Mouse (Mus musculus): ENCODE measurements around the gene Mad1l1.
"Not testable (repeated sequence)": the region's sequence is repeated elsewhere in the genome, so short reads cannot be mapped to it uniquely, and the experiment has no call there.

Gene Mad1l1

DNA sequence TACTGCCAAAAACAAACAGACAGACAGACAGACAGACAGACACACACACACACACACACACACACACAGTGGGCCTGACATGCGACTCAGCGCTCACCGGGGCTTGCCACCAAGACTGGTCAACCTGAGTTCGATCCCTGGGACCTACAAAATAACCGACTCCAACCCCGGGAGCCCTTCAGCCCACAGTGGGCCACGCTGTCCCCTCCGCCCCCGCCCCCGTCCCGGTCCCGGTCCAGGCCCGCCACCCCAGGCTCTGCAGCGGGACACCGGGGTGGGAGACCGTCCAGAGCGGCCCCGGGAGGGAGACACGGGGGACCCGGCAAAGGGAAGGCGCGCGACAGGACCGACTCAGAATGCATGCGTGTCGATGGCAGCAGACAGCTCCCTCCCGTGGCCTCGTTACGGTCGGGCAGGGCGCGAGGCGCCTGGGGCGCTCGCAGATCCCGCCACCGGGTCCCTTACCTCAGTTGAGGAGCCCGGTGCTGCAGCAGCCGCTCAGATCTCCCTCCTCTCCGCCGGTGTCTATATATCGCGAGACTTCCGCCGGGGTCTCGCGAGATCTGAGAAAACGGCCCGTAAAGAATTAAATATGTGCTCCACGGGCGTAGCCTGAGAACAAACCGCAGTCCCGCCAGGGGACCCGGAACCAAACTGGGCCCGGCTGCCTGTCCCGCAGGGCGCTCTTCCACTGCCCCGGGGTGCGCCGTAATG is at the start of gene Mad1l1, which contains the start of gene Nudt1:
Gene Mad1l1 (minus strand): TSS at position 511 of the 714 bp plus-strand sequence.
Gene Nudt1 (plus strand): TSS at position 615 of the 714 bp plus-strand sequence.
- peak; percentile 98 for DNase-seq (ENCODE audit: low spot score)

DNA sequence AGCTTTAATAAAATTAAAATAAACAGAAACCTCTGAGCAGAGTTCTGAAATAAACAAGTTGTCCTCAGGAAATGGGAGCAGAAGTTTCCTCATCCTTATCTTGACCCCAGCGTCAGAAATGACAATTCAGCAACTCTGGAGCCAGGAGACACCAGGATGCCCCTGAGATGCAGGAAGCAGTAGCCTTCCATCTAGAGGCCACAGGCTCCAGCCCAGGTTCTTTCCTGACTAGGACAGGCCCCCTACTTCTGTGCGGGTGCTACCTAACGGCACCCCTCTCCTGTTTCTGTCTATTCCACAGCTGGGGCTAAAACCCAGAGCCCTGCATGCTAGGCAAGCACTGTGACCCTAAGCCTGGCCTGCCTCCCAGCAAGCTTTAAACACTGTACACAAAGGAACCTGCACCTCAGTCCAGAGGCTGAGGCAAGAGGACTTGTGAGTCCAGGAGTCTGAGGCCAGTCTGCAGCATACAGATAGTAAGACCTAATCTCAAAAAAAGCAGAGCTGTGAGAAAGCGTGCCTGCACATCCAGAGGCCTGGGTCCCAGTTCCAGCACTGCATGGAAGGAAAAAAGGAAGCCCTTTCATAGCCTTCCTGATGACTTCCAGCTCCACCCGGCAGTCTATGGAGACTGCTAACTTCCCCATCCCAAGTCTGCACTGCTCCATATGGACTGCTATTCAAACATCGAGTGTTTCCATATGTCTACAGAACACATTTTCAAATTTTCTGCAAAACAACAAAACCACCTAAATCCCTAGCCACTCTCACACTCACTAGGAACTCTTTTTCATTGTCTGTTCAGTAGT is 49.3 kb upstream of the Mad1l1 start:
- no peak for DNase-seq (ENCODE audit: low spot score)

DNA sequence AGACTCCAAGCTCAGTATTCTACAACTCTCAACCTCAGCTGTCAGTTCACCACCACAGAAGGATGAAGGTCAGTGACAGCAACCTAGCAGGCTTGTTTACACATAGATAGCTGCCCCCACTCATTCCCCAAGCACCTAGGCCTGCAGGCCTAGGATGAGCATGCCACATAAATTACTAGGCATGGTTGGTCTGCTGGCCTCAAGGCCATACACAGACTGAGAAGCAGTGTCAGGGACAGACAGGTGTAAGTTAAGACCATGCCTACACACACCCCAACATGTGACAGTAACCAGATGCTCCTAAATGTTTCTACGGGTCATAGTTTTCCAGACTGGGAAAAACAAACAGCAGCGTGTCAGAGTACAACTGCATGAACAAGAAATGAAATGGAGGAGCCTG is 48.1 kb upstream of the Mad1l1 start:
- DNase-seq (ENCODE audit: low spot score), result no peak

DNA sequence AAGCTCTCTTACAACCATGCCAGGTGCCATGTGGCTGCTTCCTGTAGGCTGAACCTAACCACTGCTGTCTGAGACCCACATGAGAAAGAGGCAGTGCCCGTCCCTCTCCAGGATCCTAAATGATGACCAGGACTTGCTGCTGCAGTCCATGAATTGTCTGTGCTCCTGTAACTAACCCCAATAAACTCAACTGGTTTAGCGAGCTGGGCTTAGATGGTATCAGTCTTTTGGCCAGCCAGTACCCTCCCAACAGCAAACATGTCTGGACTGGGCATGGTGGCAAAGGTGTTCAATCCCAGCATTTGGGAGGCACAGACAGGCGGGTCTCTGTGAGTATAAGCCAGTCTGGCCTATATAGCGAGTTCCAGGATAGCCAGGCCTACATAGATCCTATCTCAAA is 47.6 kb upstream of the Mad1l1 start:
- DNase-seq (ENCODE audit: low spot score), result no peak

DNA sequence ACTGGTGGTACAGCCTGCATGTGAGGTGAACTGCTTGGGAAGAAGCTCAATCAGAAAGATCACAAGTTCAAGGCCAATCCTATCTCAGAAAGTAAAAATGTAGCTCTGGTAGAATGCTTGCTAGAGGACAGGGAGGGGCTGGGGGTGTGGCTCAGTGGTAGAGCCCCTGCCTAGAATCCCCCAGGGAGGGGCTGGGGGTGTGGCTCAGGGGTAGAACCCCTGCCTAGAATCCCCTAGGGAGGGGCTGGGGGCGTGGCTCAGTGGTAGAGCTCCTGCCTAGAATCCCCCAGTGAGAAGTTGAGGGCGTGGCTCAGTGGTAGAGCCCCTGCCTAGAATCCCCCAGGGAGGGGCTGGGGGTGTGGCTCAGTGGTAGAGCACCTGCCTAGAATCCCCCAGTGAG is 46.8 kb upstream of the Mad1l1 start:
- not testable (repeated sequence) for DNase-seq (ENCODE audit: low spot score)

DNA sequence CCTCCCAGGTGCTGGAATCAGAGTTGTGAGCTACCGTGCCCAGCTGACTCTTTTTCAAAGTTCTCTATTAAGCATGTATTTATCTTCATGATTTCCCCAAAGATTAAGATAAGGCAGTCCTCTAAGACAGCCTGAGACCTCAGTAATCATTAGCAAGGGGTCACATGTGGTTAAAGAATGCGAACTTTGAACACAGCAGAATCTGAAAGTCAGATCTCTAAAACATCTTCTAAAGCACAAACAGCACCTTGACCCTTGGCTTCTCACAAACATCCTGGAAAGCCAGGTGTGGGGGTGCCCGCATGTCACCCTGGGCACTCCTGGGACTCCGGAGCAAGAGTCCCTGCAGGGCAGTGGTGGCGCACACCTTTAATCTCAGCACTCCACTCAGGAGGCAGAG is 43.1 kb upstream of the Mad1l1 start:
- DNase-seq (ENCODE audit: low spot score), result no peak

DNA sequence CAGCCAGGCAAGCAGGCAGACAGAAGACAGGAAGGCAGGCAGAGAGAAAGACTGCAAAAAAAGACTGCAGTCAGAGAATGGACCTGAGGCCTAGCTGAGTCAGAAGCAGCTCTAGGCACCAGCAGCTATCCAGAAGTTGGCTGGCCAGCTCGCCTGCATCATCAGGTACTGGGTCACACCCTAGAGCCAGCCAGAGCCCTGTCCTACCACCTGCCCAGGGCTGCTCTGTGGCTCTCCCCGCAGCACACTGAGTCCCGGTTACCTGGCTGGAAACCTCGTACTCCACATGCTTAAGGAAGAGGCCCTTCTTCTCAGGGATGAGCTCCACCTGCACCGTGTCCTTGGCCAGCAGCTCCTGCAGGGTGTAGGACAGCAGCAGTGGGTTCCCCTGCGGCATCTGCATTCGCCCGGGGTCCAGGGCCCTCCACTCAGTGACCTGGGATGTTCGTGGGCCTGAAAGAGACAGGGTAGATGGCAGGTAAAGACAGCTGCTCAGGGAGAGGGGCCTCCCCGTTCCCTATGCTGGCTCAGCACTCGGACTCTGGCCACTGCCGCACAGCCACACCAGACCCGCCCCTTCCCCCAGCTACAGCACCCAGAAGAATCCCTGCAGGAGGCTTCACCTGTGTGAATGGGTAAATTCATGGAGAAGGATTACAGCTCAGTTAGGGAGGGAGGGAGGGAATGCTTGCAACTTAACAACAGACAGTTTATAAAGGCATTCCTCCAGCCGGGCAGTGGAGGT is 38.8 kb upstream of the Mad1l1 start:
- DNase-seq (ENCODE audit: low spot score), result no peak

DNA sequence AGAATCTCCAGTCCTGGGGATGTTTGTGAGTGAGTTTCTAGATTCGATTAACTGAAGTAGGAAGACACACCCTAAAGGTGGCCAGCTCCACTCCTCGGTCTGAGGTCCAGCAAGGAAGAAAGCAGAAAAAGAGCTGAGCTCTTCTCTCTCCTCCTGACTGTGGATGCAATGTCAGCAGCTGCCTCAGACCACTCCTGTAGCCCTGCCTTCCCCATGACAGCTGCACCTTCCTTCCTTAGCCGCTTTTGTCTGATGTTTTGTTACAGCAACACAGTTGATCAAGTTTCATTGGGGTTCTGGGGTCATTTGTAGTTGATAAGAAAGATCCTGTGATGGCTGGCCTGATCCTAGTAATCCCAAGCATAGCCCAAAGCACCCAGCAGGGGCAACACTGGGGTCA is 36.1 kb upstream of the Mad1l1 start:
- DNase-seq (ENCODE audit: low spot score), result no peak

DNA sequence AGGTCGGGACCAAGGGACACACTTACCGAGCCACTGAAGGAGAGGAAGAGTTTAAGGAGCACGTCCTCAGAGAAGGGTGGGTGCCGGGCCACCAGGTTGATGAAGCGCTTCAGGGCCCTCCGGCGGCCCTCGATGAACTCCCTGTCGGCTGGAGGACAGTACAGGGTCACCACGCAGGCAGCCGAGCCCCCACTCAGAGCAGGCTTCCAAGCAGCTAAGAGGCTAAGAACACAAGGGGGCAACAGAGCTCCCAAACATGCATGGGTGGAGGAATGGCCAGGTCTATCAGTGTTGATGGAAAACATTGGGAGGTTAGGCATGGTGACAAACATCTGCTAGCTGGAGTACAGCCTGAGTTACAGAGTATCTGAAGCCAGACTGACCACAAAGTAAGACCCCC is 34.6 kb upstream of the Mad1l1 start:
- no peak for DNase-seq (ENCODE audit: low spot score)

DNA sequence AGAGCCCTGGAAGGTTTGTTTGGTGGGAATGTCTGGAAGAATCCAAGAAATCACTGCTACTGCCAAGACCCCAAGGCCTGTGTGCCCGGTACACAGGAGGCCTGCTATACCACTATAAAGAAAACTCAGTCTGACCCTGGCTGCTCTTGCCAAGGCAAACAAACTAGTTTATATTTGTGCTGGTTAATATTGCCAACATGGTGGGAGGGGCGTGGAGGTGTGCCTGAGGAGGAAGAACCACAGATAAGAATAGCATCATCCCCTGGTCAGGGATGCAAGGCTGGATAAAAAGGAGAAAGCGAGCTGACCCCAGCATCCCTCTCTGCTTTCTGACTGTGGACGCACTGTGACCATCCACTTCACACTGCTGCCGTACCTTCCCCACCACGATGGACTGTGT is 31.0 kb upstream of the Mad1l1 start:
- DNase-seq (ENCODE audit: low spot score), result no peak

DNA sequence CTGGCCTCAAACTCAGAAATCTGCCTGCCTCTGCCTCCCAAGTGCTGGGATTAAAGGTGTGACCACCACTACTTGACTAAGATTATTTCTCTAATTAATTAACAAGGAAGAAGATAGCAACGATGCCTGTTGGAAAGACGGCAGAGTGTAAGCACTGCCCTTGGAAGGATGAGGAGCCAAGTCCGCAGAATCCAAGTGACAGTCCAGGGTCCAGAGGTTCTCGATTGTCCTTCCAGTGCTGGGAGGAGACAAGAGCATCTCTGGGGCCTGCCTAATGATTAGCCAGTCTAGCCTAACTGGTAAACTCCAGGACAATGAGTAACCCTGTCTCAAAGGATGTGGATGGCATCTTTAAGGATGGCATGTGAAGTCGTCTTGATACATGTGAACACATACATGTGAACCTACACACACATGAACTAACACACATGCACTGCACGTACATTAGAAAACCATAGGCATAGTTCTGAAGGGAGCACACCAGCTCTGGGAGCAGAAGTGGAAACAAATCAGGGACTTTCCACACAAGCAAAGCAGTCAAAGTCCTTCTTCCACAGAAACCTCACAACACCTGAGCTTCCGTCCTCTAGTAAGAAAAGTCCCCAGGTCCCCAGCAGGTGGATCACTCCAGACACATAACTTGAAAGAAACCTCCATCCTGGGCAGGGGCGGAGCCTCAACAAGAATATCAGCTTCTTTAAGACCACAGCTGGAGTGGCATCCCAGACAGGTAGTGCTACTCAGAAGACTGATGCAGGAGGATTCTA is 29.6 kb upstream of the Mad1l1 start:
- DNase-seq (ENCODE audit: low spot score), result no peak

DNA sequence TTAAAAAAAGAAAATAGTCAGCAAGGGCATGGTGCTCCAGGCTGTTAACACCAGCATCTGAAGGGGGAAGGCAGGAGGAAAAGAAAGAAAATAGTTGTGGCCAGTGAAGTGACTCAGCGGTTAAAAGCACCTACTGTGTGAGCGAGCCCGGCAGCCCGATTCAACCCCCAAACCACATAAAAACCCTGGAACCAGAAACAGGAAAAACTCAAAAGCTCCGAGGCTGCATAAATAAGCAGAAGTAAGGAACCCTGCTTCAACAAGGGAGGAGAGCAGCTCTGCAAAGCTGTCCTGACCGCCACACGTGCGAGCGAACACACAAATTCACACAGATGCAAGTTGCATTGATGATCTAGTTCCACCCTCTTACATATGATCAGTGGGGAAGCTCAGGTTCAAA is 28.5 kb upstream of the Mad1l1 start:
- DNase-seq (ENCODE audit: low spot score), result no peak

DNA sequence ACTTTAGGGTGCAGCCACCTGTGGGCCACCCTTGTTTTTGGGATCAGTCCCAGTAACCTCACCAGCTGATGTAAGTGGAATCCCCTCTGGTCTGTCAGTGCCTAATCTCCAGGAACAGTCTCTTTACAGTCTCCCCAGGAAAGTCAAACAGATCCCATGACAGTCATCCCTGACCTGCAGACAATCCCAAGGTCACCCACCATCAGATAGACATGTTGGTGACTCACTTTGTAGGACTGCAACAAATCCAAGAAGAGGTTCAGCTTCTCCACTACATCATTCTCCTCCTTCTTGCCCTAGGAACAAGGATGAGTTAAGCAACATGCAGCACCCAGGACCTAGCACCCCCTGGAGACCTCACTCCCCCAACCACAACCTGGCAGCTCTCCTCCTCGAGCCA is 24.7 kb upstream of the Mad1l1 start:
- no peak for DNase-seq (ENCODE audit: low spot score)

DNA sequence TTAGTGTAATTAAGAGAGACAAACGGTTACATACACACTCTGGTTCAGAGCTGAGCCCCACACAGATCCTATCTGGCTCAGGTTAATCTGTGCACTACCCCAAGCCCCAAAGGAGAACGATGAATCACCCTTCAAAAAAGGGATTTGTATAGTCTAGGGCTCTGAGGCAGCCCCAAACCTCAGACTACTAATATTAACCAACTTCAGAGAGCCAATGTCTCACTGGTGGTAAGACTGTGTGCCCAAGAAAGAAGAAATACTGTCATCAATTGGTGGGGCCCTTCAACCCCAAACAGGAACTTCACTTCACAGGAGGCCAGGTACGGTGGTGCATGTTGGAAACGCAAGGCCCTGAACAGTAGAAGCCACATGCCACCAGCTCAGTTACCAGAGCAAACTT is 23.9 kb upstream of the Mad1l1 start:
- DNase-seq (ENCODE audit: low spot score), result no peak

DNA sequence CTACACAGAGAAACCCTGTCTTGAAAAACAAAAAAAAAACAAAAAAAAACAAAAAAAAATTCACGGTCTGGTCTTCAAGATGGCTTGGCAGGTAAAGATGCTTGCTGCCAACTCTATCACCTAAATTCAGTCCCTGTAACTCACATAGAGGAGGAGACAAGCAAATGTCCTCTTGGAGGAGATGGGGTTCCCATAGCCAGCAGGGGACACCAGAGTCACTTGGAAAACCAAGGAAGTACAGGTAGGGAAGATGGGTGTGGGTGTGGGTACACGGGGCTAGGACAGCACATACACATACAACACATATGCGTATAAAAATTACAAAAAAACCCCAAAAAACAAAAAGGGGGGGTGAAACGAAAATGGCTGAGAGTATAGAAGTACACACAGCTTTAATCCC is 21.5 kb upstream of the Mad1l1 start:
- DNase-seq (ENCODE audit: low spot score), result no peak

DNA sequence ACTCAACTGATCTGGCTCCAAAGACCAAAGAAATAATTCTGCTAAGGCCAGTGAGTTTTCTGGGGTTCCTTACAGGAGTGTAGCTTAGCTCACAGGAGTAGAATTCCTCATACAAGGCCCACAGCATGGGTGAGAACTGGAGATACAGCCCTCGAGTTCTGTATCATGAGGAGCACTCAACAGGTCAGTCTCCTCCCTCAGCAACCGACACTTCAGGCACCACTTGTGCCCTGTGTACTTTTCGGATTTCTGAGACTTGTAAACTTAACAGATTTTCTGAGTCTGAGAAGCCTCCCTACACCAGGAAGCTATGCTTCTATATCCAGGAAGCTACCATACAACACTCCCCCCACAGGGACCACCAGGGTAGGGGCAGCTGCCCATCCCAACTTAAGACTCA is 18.5 kb upstream of the Mad1l1 start:
- no peak for DNase-seq (ENCODE audit: low spot score)

DNA sequence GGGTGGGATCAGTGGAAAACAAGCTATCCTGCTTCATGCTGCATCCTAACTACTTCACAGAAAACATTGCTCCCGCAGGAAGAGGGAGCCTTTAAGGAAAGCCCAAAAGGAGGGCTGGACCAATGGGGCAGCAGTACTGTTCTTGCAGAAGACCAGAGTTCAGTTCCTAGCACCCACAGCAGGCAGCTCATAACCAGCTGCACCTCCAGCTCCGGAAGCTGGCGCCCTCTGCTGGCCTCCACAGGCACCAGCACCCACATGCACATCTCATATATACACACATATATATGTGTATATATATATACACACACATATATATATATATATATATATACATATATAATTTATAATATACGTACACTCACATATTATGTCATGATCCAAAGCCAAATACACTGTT is 17.4 kb upstream of the Mad1l1 start:
- no peak for DNase-seq (ENCODE audit: low spot score)

DNA sequence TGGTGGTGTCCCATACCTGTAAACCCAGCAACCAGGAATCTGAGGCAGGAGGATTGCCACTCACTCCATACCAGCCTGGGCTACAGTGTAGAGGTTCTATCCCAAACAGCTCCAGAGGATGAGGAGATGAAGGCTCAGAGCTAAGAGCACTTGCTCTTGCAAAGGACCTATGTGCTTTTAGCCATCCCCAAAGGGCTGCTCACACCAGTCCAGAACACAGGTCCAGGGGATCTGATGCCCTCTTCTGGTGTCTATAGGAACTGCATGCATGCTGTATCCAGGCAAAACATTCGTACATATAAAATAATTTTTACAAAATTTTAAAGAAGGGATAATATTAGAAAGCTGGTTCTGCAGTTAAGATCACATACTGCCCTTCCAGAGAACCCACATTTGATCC is 15.3 kb upstream of the Mad1l1 start:
- DNase-seq (ENCODE audit: low spot score), result peak; percentile 62

DNA sequence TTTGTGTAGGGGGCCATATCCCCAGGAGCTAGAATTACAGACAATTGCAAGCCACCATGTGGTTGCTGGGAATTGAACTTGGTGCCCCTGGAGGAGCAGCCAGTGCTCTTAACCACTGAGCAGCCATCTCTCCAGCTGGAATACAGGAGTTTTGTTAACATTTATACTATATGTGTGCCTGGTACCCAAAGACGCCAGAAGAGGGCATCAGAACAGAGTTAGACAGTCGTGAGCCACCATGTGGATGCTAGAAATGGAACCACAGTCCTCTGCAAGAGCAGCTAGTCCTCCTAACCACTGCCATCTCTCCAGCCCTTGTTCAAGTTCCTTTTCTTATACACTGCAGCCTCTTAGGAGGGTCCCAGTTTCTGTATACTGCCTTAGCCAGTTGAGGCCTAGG is 12.3 kb upstream of the Mad1l1 start:
- DNase-seq (ENCODE audit: low spot score), result peak; percentile 60

DNA sequence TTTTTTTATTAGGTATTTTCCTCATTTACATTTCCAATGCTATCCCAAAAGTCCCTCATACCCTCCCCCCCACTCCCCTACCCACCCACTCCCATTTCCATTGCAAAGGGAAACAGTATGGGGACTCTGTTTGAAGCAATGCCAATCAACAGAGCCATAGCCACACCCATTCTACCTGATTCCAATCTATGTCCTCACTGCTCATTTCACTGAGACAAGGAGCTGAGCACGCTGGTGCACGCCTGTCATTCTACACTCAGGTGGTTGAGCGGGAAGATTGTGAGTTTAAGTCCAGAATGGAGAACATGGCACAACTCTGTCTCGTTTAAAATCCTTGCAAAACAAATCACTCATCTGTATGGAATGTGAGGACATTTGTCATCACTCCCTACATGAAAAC is 11.2 kb upstream of the Mad1l1 start:
- no peak for DNase-seq (ENCODE audit: low spot score)

DNA sequence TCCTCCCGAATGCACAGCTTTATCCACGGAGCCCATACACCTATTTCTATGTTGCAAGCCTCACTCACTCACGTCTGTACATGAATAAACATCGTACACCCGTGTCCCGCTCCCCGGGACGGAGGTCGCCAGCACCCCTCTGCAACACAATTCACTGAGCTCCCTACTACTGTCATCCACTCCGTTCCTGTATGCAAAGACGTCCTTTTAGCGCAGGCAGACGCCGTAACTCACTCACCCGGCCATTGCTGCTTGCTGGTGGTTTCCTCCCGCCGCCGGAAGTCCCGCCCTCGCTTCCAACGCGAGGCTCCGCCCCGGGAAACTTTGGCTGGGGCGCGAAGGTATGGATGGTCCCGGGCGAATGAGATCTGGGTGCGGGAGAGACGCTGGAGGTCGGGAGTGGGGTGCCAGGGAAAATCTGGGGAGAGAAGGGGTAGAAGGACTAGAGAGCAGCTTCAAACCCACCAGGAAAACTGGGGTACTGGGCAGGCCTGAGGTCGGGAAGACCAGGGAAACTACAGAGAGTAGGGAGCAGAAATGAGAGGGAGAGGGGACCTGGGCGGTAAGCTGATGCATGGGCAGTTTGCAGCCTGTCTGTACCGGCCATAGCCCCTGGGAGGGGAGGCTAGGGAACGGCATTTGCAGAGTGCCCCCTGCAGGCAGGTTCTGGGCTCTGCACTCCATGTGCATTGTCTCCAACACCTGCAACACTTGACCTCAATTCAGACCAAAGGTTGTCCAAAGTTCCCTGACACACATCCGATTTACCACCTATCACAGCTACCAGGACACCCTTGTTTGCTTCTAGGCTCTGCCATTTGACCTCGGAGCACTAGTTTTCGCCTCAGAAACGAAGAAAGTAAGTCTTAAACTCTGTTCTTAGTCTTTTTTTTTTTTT is 10.5 kb upstream of the Mad1l1 start, which contains the start of gene Mrm2:
Gene Mrm2 (minus strand): TSS at position 284 of the 898 bp plus-strand sequence.
- DNase-seq (ENCODE audit: low spot score), result peak; percentile 92

Data from embryo, embryonic 10.5 days (tissue).